Mouse (Mus musculus) stomach, embryonic 15.5 days (tissue): ENCODE results near the gene Guca1b. TPM values are rescaled to one million over a fixed set of nuclear protein-coding genes. Genes with fewer than 3 reads are reported as not detected.

Source experiments
- ATAC-seq: fragments of 200-750 bp; cut with Nextera tagmentation; 2 replicates; pipeline ENCODE4 v1.8.0; 2017; ENCODE audit warnings: low read depth, moderate number of reproducible peaks, moderate TSS enrichment; ENCODE audit not compliant: insufficient read depth, low FRiP score
- H3K27ac ChIP-seq: fragments of 300-500 bp; sonication (generic); 2 replicates; pipeline ENCODE4 v1.5.1; 2015; ENCODE audit warnings: mild to moderate bottlenecking, inconsistent platforms
- H3K27me3 ChIP-seq: fragments of 300-500 bp; sonication (generic); replicated peaks from 2 replicates; pipeline ENCODE4 v1.6.1; 2015; ENCODE audit warnings: inconsistent platforms
- H3K36me3 ChIP-seq: fragments of 300-500 bp; sonication (generic); 2 replicates; pipeline ENCODE4 v1.6.1; 2015; ENCODE audit warnings: inconsistent platforms
- H3K4me1 ChIP-seq: fragments of 300-500 bp; sonication (generic); 2 replicates; pipeline ENCODE4 v1.6.1; 2015; ENCODE audit warnings: inconsistent platforms
- H3K4me2 ChIP-seq: fragments of 300-500 bp; sonication (generic); 2 replicates; pipeline ENCODE4 v1.6.1; 2015; ENCODE audit warnings: mild to moderate bottlenecking, inconsistent platforms
- H3K4me3 ChIP-seq: fragments of 300-500 bp; sonication (generic); replicated peaks from 2 replicates; pipeline ENCODE4 v1.5.1; 2015; ENCODE audit warnings: inconsistent platforms
- H3K9ac ChIP-seq: fragments of 300-500 bp; sonication (generic); 2 replicates; pipeline ENCODE4 v1.6.1; 2015; ENCODE audit warnings: inconsistent platforms
- H3K9me3 ChIP-seq: fragments of 300-500 bp; sonication (generic); 2 replicates; pipeline ENCODE4 v1.6.1; 2016; ENCODE audit warnings: inconsistent platforms
- WGBS: fragments of 180-500 bp; shearing (Covaris S2); methylation state at CpG from one replicate; pipeline ENCODE4 v1.1.7; 2015; 5-methylcytosine and 5-hydroxymethylcytosine counted together
- polyA plus RNA-seq: library from polyadenylated mRNA; unstranded; fragments of >200 nt; fragmentation: Nextera tagmentation; extraction: Ambion mirVana; gene quantifications from 2 replicates; pipeline ENCODE4 v1.2.1, GENCODE M21; 2015

Guca1b gene
- polyA plus RNA-seq, 1 experiment from 2014 or later = 0.46 TPM

GRCm38 (mm10) chr17:47441296-47442051, 56.3 kb downstream of the Guca1b start:
- Histone ChIP-seq H3K4me2 (no peak overlapping the region), H3K27ac (no peak overlapping the region)

DNA sequence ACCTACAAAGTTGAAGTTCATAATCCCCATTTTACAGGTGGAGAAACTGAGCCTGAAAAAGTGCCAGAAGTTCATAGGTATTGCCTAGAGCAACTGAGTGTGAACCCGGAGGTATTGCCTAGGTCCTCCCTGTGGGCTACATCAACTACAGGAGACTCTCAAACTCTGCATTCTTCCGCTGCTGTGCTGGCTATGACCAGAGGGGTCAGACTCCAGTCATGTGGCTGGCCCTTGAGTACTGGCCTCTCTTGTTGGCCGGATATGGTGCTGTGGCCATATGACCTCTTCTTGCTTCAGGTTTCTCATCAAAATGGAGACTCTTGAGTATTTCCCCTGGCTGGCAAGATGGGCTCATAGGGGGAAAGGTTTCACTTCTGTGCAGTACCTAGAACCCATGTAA, 57.1 kb downstream of the Guca1b start:
- no peak for ATAC-seq
- Histone ChIP-seq H3K9ac (no peak overlapping the region), H3K27me3 (0 out of 2 replicates have a peak, but pooled peaks cover 6% of the 10 kb centered on the region), H3K36me3 (no peaks in the 10 kb centered on the region), H3K27ac (no peak overlapping the region), H3K9me3 (no peaks in the 10 kb centered on the region), H3K4me1 (peaks cover 28% of the 10 kb centered on the region), H3K4me3 (no peak overlapping the region), H3K4me2 (no peak overlapping the region)
- 77% methylated on average over 3 of the region's 3 CpGs for WGBS

More at GRCm38 (mm10) chr17:47441296-47442051, 56.3 kb downstream of the Guca1b start:
- Histone ChIP-seq H3K4me3 (no peak overlapping the region), H3K36me3 (no peaks in the 10 kb centered on the region), H3K9me3 (no peaks in the 10 kb centered on the region), H3K9ac (no peak overlapping the region), H3K4me1 (peaks cover 24% of the 10 kb centered on the region; the same call in 1 of the 2 replicates), H3K27me3 (0 out of 2 replicates have a peak, but pooled peaks cover 6% of the 10 kb centered on the region)
- WGBS = 58% methylated on average over 19 of the region's 19 CpGs
- ATAC-seq = no peak

Other genes starting within 250 kb of the Guca1b start
- 73.1 and 77.4 TPM in 2 replicates for gene Mrps10, start 16.5 kb upstream of the Guca1b start, polyA plus RNA-seq
- gene Guca1a, start 15.2 kb downstream of the Guca1b start, polyA plus RNA-seq = 3.0 and 4.0 TPM in 2 replicates
- 3.5 and 4.0 TPM in 2 replicates for gene AI661453, start 51.2 kb downstream of the Guca1b start, polyA plus RNA-seq
- 0.12 and 0.37 TPM in 2 replicates for gene 1700001C19Rik, start 52.0 kb downstream of the Guca1b start, polyA plus RNA-seq
- gene Taf8, start 116.9 kb downstream of the Guca1b start, polyA plus RNA-seq = 23.3 and 25.2 TPM in 2 replicates
- 391 and 408 TPM in 2 replicates for gene Ccnd3, start 119.7 kb downstream of the Guca1b start, polyA plus RNA-seq
- 21.2 and 21.4 TPM in 2 replicates for gene Bysl, start 226.1 kb downstream of the Guca1b start, polyA plus RNA-seq
- gene Med20, start 226.2 kb downstream of the Guca1b start, polyA plus RNA-seq = 38.7 and 39.7 TPM in 2 replicates
- gene Gm20517, start 226.2 kb downstream of the Guca1b start, polyA plus RNA-seq = 1.0 and 1.5 TPM in 2 replicates
- 5.3 and 6.3 TPM in 2 replicates for gene Usp49, start 245.3 kb downstream of the Guca1b start, polyA plus RNA-seq